Mouse (Mus musculus) telencephalon, adult 2 months (tissue): ENCODE measurements around the gene Pdgfra.

Source experiments
- DNase-seq: peaks from one replicate; pipeline ENCODE4 v3.0.0-alpha.2; 2011; ENCODE audit warnings: low read depth, low spot score

The Pdgfra gene

DNA sequence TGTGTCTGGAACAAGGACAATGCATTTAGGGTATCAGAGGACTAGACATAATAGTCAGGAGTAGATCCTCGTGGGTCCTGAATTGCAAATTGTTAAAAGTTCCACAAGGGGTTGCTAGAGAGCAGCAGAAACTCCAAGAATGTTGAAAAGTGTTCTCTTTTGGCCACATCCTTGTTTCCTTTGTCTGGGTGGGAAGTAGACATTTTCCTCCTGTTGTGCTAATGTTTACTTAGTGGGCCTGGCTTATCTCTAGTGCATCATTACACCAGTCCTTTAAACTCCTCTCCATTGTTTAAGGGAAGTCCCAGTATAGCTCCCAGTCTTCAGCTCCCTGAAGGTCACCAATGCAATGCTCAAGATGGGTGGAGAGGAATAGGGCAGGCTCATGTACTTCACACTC is 57.9 kb downstream of the Pdgfra start:
- DNase-seq, result no peak

DNA sequence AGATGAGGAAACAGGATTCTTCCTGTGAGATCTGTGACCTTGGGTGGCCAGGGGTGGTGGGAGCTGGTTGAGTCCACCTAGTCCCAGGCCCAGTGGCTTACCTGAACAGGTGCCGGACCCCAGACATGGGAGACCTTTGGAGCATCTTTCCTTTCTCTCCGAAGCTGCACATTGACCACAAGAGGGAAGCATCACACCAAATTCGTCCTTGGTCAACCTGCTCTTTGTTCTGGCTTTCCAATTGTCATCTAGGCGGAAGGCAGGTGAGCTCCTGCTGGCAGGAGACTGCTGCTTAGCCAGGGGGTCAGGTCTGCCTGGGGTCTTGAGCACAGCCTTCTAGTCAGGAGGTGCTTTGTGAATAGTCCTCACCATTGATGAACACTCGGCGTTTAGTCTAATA is 62.4 kb downstream of the Pdgfra start:
- DNase-seq, result no peak

DNA sequence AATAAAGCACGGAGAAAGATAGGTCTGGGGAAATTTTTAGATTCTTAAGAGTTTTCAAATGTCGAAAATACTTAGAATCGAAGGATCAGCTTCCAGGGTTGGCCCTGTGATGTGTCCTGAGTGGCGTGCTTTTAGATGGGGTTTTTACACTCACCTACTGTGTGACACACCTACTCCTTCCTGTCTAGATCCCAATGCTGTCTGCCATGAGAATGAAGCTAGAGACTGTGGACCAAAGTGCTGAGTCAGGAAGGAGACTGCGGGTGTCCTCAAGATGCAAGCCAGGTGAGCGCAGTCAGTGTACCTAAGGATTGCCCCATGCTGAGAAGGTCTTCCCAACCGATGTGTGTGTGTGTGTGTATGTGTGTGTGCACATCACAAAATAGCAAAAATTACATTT is 62.8 kb downstream of the Pdgfra start:
- no peak for DNase-seq

DNA sequence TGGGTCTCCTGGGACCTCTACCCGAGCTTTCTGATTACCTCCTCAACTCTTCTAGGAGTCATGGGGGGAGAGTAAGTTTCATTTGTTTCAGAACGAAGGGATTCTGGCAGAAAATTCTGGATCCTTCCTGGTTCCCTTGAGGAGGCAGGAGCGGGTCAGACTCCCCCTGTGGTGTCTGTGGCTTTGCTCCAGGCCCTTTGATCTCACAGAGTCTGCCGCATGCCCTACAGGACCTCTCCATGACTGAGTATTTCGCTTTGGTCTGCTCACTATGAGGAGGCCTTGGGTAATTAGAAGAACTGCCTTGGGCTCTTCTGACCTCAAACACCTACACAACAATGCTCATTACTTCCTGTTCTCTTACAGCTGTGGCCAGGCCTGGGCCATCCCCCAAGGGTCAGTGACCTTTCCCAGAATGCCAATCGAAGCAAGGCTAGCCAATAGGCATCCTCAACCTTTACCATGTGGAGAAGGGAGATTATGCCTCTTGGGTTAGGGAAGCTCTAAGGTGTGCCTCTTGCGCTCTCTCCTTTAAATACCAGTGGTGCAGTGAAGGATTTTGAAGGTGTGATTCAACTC is 63.7 kb downstream of the Pdgfra start:
- no peak for DNase-seq

DNA sequence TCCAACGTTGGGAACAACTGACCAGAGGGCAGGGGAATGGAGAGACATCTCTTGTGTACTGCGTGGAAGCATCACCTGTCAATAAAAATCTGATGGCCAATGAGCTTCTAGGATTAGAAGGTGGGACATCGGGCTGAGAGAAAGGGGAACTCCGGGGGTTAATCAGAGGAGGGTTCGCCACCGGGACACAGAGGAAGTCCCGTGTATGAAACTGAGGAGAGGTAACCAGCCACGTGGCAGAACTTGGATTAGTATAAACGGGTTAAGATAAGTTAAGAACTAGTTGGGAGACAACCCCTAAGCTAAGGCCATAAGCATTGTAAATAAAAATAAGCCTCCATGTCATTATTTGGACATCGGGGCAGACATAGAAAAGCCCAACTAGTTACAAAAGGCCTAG is 69.5 kb downstream of the Pdgfra start:
- DNase-seq, result no peak

DNA sequence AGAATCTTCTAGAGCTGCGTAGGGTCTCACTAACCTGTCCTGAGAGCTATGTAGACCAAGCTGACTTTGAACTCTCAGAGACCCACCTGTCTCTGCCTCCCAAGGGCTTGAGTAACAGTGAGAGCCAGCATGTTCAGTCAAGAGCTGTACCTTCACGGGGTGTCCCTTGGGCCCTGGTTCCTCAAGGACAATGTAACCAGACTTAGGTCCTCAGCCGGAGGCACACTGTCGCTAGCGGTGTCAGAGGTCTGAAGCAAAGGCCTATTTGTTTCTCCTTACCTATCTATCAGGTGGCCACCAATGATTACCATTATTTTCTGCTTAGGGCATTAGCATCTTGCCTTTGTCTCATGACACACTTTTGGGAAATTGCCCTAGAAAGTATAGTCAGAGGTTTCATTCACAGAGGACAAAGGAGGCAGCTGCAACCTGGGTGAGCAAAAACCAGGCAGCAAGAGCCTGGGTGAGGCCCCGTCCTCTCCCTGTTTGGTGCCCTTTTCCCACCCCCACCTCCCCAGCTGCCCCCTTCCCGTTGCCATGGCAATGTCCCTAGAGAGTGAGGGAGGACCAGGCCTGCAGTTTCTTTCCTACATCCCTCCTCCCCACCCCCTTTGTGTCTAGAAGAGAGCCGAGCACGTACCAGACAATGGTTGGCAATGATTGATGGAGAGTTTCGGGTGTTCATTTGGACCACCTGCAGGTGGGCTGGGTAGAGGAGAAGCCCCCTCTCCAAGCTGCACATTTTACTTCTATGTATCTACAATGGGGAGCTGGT is 70.6 kb downstream of the Pdgfra start:
- no peak for DNase-seq

DNA sequence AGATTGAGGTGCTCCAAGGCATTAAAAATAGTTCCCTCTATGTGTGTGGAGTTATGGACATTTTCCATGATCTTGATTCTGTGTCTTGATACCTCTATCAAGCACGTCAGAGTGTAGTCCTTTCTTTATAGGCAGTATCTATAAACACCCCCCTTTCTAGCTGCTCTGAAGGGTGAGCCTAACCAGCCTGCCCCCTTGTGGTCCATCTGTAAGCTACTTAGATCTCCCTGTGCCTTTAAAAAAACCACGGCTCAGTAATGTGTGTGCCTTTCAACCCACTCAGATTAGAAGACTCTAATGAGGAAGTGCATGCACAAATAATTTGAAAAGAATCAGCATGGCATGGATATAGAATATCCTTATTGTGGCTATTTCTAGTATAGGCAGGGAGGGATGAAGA is 86.3 kb downstream of the Pdgfra start:
- DNase-seq, result no peak

DNA sequence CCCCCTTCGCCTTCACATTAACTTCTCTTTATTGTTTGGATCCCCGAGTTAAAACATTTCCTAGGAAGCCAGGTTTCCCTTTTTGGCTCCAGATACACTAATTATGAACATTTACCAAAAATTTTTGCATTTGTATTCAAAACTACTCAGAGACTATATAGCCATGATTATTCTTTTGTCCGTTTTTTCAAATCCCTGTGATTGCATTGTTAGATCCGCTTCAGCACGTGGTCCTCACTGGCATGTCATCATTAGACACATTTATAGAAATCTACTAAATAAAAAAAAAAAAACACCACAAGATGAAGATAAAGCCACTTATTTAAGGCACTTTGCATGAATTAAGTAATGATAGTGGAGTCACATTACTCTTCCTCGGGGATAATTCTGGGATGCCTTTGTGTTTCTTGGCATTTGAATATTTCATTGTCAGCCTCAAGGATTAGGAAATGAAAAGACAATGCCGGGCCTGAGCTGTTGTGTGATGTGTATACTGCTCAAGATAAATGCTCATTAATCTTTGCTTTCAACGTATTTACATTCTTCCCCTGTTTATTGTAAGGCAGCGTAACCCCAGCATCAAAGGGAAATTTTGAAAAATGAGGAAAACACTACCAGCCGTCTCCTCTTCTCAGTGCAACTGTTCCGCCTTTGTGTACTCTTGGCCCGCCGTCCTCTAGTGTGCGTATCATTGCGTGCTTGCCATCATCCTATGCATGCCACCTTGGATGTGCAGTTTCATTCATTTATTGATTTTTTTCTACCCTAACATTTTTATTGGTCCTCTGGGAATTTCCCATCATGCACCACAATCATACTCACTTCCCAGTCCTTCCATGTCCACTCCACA is 87.1 kb downstream of the Pdgfra start:
- DNase-seq, result no peak

DNA sequence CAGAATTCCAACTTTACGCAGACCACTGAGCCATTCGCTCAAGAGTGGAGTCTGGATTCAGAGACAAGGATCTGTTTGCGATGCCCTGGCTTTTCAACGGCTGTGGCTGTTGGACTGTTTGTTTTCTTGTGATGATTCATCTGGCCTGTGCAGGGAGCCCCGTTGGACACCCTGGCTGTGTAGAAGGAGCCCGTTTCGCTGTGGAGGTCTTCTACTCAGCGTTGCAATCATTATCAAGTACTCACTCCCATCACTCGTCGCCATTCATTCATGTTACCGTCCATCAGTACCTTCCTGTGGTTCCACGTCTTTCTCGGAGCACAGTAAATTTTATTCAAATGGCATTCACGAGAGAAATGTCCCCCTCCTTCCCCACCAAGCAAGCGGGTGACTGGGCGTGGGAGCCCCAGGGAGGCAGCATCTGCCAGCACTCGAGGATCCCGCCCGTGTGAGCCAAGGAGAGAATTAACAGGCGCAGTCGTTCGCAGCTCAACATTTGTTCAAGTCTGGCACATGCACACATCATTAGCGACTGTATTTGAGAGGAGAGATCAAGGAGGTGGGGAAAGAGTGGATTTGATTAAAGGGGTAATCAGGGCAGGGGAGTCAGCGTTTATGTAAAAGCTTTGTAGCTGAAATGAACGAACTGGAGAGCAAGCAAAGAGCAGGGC is 95.1 kb downstream of the Pdgfra start:
- peak; percentile 46 for DNase-seq
